Mouse (Mus musculus): Measurements from ENCODE around the gene Chd4. TPM values are rescaled to one million over a fixed set of nuclear protein-coding genes. Genes with fewer than 3 reads are reported as not detected.

Chd4 gene
- total and polyA plus RNA-seq, 2 experiments = 14.0 to 30.0 TPM

GRCm38 (mm10) chr6:125145001-125145400 is 49.2 kb downstream of the Chd4 start, which contains the start of gene Iffo1:
Gene Iffo1 (plus strand): TSS chr6:125145241.
- peaks cover 14% of the 10 kb centered on the region for H3K4me1 ChIP-seq (ENCODE audit: control insufficient read depth, insufficient read depth, low read length)
- TF ChIP-seq POLR2A (IDR thresholded peaks at IDR 0.05; ENCODE audit: extremely low read depth, insufficient read depth, low read length) = peak; percentile 63
- TF ChIP-seq CTCF (IDR thresholded peaks at IDR 0.05; ENCODE audit: low read depth, low read length) = peak; percentile 61
- DNase-seq (ENCODE audit: extremely low read depth, low read depth, low spot score) = peak; percentile 88
- peak within 1 kb of the TSS; percentile 71 for H3K9ac ChIP-seq (ENCODE audit: low read depth, low read length)
- WGBS = under 1% methylated on average over 16 of the region's 16 CpGs
- H3K27ac ChIP-seq (replicated peaks; ENCODE audit: insufficient read depth, low read depth, low read length) = peak within 1 kb of the TSS; percentile 50
- peaks cover 12% of the 10 kb centered on the region; the same call in 1 of the 2 replicates for H3K79me2 ChIP-seq (ENCODE audit: control insufficient read depth, insufficient read depth, low read length)
- peak within 1 kb of the TSS; percentile 75 for H3K4me3 ChIP-seq (ENCODE audit: insufficient read depth, low read depth, low read length)
- H3K36me3 ChIP-seq (ENCODE audit: control insufficient read depth, insufficient read depth, low read length) = peaks cover 9% of the 10 kb centered on the region; the same call in 1 of the 2 replicates
- H3K27me3 ChIP-seq (ENCODE audit: control insufficient read depth, insufficient read depth, low read length) = no peaks in the 10 kb centered on the region

DNA sequence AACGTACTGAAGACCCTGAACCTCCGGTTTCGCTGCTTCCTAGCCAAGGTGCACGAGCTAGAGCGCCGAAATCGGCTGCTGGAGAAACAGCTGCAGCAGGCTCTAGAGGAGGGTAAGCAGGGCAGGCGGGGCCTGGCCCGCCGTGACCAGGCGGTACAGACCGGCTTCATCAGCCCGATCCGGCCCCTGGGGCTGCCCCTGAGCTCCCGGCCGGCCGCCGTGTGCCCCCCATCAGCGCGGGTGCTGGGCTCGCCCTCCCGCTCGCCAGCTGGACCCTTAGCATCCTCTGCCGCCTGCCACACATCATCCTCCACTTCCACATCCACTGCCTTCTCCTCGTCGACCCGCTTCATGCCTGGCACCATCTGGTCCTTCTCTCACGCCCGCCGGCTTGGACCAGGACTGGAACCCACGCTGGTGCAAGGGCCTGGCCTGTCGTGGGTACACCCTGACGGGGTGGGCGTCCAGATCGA is 49.7 kb downstream of the Chd4 start:
- H3K4me1 ChIP-seq (ENCODE audit: control insufficient read depth, insufficient read depth, low read length) = peaks cover 14% of the 10 kb centered on the region
- no peaks in the 10 kb centered on the region for H3K27me3 ChIP-seq (ENCODE audit: control insufficient read depth, insufficient read depth, low read length)
- H3K79me2 ChIP-seq (ENCODE audit: control insufficient read depth, insufficient read depth, low read length) = peaks cover 12% of the 10 kb centered on the region; the same call in 1 of the 2 replicates
- peak overlapping the region; percentile 75 for H3K4me3 ChIP-seq (ENCODE audit: insufficient read depth, low read depth, low read length)
- no peak for TF ChIP-seq CTCF (IDR thresholded peaks at IDR 0.05; ENCODE audit: low read depth, low read length)
- no peak for TF ChIP-seq POLR2A (IDR thresholded peaks at IDR 0.05; ENCODE audit: extremely low read depth, insufficient read depth, low read length)
- no peak for DNase-seq (ENCODE audit: extremely low read depth, low read depth, low spot score)
- H3K9ac ChIP-seq (ENCODE audit: low read depth, low read length) = peak overlapping the region; percentile 71
- H3K27ac ChIP-seq (replicated peaks; ENCODE audit: insufficient read depth, low read depth, low read length) = peak overlapping the region; percentile 50
- 2% methylated on average over 35 of the region's 35 CpGs for WGBS
- H3K36me3 ChIP-seq (ENCODE audit: control insufficient read depth, insufficient read depth, low read length) = peaks cover 9% of the 10 kb centered on the region; the same call in 1 of the 2 replicates

GRCm38 (mm10) chr6:125146148-125146547 is 50.4 kb downstream of the Chd4 start:
- Histone ChIP-seq H3K27ac (replicated peaks; ENCODE audit: insufficient read depth, low read depth, low read length) (no peak overlapping the region; the same call in 1 of the 2 replicates), H3K9ac (ENCODE audit: low read depth, low read length) (0 out of 2 replicates have a peak overlapping the region, but pooled peaks have one; percentile 2), H3K4me3 (ENCODE audit: insufficient read depth, low read depth, low read length) (no peak overlapping the region), H3K4me1 (ENCODE audit: control insufficient read depth, insufficient read depth, low read length) (peaks cover 14% of the 10 kb centered on the region), H3K79me2 (ENCODE audit: control insufficient read depth, insufficient read depth, low read length) (peaks cover 12% of the 10 kb centered on the region; the same call in 1 of the 2 replicates), H3K27me3 (ENCODE audit: control insufficient read depth, insufficient read depth, low read length) (no peaks in the 10 kb centered on the region), H3K36me3 (ENCODE audit: control insufficient read depth, insufficient read depth, low read length) (peaks cover 5% of the 10 kb centered on the region; the same call in 1 of the 2 replicates)
- no peak for DNase-seq (ENCODE audit: extremely low read depth, low read depth, low spot score)
- TF ChIP-seq CTCF (IDR thresholded peaks at IDR 0.05; ENCODE audit: low read depth, low read length) = no peak
- no peak for TF ChIP-seq POLR2A (IDR thresholded peaks at IDR 0.05; ENCODE audit: extremely low read depth, insufficient read depth, low read length)
- WGBS = 61% methylated on average over 7 of the region's 7 CpGs

DNA sequence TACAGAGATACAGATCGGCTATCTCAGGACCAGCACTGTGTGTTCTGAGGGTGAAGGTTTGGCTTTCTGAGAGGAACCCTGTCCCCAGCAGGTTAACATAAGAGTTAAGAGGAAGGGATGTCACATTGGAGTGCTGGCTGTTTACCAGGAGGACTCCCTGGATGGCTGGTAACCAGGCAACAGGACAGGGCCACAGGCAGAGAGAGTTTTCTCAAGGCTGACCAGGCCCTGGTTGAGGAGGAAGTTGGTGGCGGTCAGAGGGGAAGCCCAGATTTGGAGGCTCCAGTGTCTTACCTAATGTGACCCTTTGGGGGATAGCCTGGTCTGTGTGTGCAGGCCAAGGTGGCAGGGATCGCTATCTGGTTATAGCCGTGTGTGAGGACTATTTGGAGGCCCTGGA is 51.0 kb downstream of the Chd4 start:
- Histone ChIP-seq H3K27ac (replicated peaks; ENCODE audit: insufficient read depth, low read depth, low read length) (peak overlapping the region; percentile 17), H3K79me2 (ENCODE audit: control insufficient read depth, insufficient read depth, low read length) (peaks cover 12% of the 10 kb centered on the region; the same call in 1 of the 2 replicates), H3K9ac (ENCODE audit: low read depth, low read length) (0 out of 2 replicates have a peak overlapping the region, but pooled peaks have one; percentile 13), H3K36me3 (ENCODE audit: control insufficient read depth, insufficient read depth, low read length) (0 out of 2 replicates have a peak, but pooled peaks cover 2% of the 10 kb centered on the region), H3K4me3 (ENCODE audit: insufficient read depth, low read depth, low read length) (no peak overlapping the region), H3K4me1 (ENCODE audit: control insufficient read depth, insufficient read depth, low read length) (peaks cover 14% of the 10 kb centered on the region), H3K27me3 (ENCODE audit: control insufficient read depth, insufficient read depth, low read length) (no peaks in the 10 kb centered on the region)
- WGBS = 64% methylated on average over 4 of the region's 4 CpGs
- TF ChIP-seq CTCF (IDR thresholded peaks at IDR 0.05; ENCODE audit: low read depth, low read length) = no peak
- TF ChIP-seq POLR2A (IDR thresholded peaks at IDR 0.05; ENCODE audit: extremely low read depth, insufficient read depth, low read length) = no peak
- DNase-seq (ENCODE audit: extremely low read depth, low read depth, low spot score) = peak; percentile 29

DNA sequence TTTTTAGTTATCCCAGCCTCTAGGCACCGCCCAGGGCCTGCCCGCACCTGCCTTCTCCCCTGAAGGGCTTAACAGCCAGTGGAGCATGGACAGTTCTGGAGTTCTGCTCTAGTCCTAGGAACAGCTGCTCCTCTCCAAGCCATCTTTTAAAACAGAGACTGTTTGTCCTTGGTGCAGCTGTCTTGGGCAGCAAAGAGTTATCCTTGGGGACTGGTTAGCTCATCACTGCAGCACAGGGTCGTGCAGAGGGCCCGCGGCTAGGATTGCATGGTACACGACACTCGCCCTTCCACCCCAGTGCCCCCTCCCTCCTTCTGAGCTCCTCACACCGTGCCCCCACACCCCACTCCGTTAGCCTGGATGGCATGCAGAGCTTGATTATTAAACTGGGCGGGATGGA is 51.5 kb downstream of the Chd4 start:
- H3K36me3 ChIP-seq (ENCODE audit: control insufficient read depth, insufficient read depth, low read length) = no peaks in the 10 kb centered on the region
- H3K27ac ChIP-seq (replicated peaks; ENCODE audit: insufficient read depth, low read depth, low read length) = peak overlapping the region; percentile 17
- no peak for TF ChIP-seq POLR2A (IDR thresholded peaks at IDR 0.05; ENCODE audit: extremely low read depth, insufficient read depth, low read length)
- no peak for TF ChIP-seq CTCF (IDR thresholded peaks at IDR 0.05; ENCODE audit: low read depth, low read length)
- no peaks in the 10 kb centered on the region for H3K27me3 ChIP-seq (ENCODE audit: control insufficient read depth, insufficient read depth, low read length)
- WGBS = 72% methylated on average over 10 of the region's 10 CpGs
- H3K4me3 ChIP-seq (ENCODE audit: insufficient read depth, low read depth, low read length) = no peak overlapping the region
- H3K9ac ChIP-seq (ENCODE audit: low read depth, low read length) = no peak overlapping the region
- peaks cover 12% of the 10 kb centered on the region; the same call in 1 of the 2 replicates for H3K79me2 ChIP-seq (ENCODE audit: control insufficient read depth, insufficient read depth, low read length)
- peaks cover 14% of the 10 kb centered on the region for H3K4me1 ChIP-seq (ENCODE audit: control insufficient read depth, insufficient read depth, low read length)
- no peak for DNase-seq (ENCODE audit: extremely low read depth, low read depth, low spot score)
